Mouse (Mus musculus): Measurements from ENCODE around the gene Gm20388.

DNA sequence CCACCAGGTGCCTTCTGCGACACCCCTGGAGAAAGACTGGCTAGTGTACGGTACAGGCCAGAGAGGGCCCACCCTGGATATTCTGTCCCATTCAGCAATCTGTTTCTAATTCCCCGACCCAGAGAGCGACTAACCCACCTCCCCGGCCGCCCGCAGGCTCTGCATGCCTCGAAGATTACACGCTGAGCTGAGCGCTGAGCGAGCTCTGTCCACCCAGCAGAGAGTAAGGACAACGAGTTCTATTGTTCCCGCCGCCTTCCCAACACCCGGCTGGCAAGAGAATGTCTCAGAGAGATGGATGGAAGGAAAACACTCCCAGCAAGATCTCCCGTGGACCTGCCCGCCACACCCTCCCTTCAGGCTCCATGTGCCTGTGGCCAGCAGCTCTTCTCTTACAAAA, 1522.8 kb downstream of the Gm20388 start:
- TF ChIP-seq CTCF (IDR thresholded peaks at IDR 0.05; ENCODE audit: low read depth): no peak
- no peak for TF ChIP-seq EP300 (IDR thresholded peaks at IDR 0.05; ENCODE audit: low read depth)
